Mouse (Mus musculus): ENCODE results near the gene Atrip. TPM values are rescaled to one million over a fixed set of nuclear protein-coding genes. Genes with fewer than 3 reads are reported as not detected.

The Atrip gene
- total and polyA plus RNA-seq, 2 experiments = 5.1 to 10.3 TPM

DNA sequence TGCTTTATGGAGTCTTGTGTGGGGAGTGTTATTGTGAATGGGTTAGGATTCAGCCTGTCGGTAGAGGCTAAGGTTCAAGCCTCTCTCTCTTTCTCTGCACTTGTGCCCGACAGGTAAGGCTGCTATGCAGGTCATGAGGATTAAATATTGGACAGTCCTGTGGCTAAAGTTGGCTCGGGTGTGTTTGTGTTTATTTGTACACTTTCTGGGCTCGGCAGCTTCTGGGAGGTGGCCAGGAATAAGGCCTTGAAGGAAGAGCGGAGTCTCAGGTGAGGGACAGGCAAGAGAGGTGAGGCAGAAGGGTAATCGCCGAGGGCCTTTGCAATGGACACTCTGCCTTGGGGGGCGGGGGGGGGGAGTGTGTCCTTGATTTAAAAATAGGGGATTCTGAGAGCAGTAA lies 33.7 kb downstream of the Atrip start:
- Histone ChIP-seq H3K36me3 (ENCODE audit: control insufficient read depth, insufficient read depth, low read length) (no peaks in the 10 kb centered on the region), H3K79me2 (ENCODE audit: control insufficient read depth, insufficient read depth, low read length) (no peaks in the 10 kb centered on the region), H3K27me3 (ENCODE audit: control insufficient read depth, insufficient read depth, low read length) (peaks cover 6% of the 10 kb centered on the region; the same call in 1 of the 2 replicates), H3K4me3 (ENCODE audit: insufficient read depth, low read depth, low read length) (no peak overlapping the region), H3K9ac (ENCODE audit: low read depth, low read length) (0 out of 2 replicates have a peak overlapping the region, but pooled peaks have one; percentile 17), H3K4me1 (ENCODE audit: control insufficient read depth, insufficient read depth, low read length) (no peaks in the 10 kb centered on the region; the same call in 1 of the 2 replicates), H3K27ac (replicated peaks; ENCODE audit: insufficient read depth, low read depth, low read length) (no peak overlapping the region)
- TF ChIP-seq CTCF (IDR thresholded peaks at IDR 0.05; ENCODE audit: low read depth, low read length) (no peak), POLR2A (IDR thresholded peaks at IDR 0.05; ENCODE audit: extremely low read depth, insufficient read depth, low read length) (no peak)
- DNase-seq (ENCODE audit: extremely low read depth, low read depth, low spot score) = peak; percentile 36
- 40% methylated on average over 8 of the region's 8 CpGs for WGBS

DNA sequence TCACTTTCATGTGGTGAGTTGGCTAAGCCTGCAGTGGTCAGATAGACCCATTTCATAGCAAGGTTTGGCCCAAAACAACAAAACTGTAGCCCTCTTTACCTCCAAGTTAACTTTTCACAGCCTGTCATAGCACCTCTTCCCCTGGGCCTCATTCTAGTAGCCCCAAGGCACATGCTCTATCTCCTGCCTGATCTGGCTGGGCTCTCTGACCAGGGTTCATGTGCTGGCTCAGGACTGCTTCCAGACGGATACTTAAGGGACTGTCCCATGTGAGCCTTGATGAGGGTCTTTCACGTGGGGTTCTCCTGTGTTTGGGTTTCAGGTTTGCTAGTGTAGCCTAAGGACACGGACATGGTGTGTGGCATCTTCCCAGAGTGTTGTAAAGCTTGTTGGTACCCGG lies 34.2 kb downstream of the Atrip start:
- H3K36me3 ChIP-seq (ENCODE audit: control insufficient read depth, insufficient read depth, low read length) = no peaks in the 10 kb centered on the region
- H3K4me1 ChIP-seq (ENCODE audit: control insufficient read depth, insufficient read depth, low read length) = no peaks in the 10 kb centered on the region; the same call in 1 of the 2 replicates
- peaks cover 6% of the 10 kb centered on the region; the same call in 1 of the 2 replicates for H3K27me3 ChIP-seq (ENCODE audit: control insufficient read depth, insufficient read depth, low read length)
- peak overlapping the region; percentile 17; the same call in 1 of the 2 replicates for H3K9ac ChIP-seq (ENCODE audit: low read depth, low read length)
- H3K27ac ChIP-seq (replicated peaks; ENCODE audit: insufficient read depth, low read depth, low read length) = 0 out of 2 replicates have a peak overlapping the region, but pooled peaks have one; percentile 5
- H3K4me3 ChIP-seq (ENCODE audit: insufficient read depth, low read depth, low read length) = peak overlapping the region; percentile 42
- TF ChIP-seq CTCF (IDR thresholded peaks at IDR 0.05; ENCODE audit: low read depth, low read length) = no peak
- TF ChIP-seq POLR2A (IDR thresholded peaks at IDR 0.05; ENCODE audit: extremely low read depth, insufficient read depth, low read length) = no peak
- WGBS = 73% methylated on average over 4 of the region's 4 CpGs
- no peaks in the 10 kb centered on the region for H3K79me2 ChIP-seq (ENCODE audit: control insufficient read depth, insufficient read depth, low read length)
- no peak for DNase-seq (ENCODE audit: extremely low read depth, low read depth, low spot score)

DNA sequence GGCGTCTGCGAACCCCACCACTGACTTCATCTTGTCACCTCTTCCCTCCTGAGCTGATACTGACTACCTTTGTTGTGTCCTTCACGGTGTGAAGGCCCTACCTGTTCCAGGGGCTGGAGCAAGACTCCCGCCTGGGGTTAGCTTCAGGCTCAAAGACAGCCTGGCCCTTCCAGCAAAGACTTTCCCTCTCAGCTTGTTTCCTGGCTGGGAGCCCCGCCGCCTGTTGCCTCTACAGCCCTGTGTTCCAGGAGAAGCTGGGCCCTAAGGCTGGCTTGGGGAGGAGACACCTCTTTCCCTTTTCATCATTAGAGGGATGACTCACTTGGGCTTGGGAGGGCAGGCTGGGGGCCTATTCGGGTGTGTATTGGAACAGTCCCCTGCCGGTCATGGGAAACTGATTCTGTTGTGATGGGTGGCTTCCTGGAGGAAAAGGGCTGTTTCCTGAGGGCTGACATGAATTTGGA lies 35.0 kb downstream of the Atrip start:
- Histone ChIP-seq H3K79me2 (ENCODE audit: control insufficient read depth, insufficient read depth, low read length) (no peaks in the 10 kb centered on the region), H3K9ac (ENCODE audit: low read depth, low read length) (peak overlapping the region; percentile 93), H3K4me1 (ENCODE audit: control insufficient read depth, insufficient read depth, low read length) (no peaks in the 10 kb centered on the region; the same call in 1 of the 2 replicates), H3K27me3 (ENCODE audit: control insufficient read depth, insufficient read depth, low read length) (peaks cover 6% of the 10 kb centered on the region; the same call in 1 of the 2 replicates), H3K27ac (replicated peaks; ENCODE audit: insufficient read depth, low read depth, low read length) (peak overlapping the region; percentile 80), H3K4me3 (ENCODE audit: insufficient read depth, low read depth, low read length) (peak overlapping the region; percentile 95), H3K36me3 (ENCODE audit: control insufficient read depth, insufficient read depth, low read length) (no peaks in the 10 kb centered on the region)
- 48% methylated on average over 8 of the region's 8 CpGs for WGBS
- no peak for TF ChIP-seq CTCF (IDR thresholded peaks at IDR 0.05; ENCODE audit: low read depth, low read length)
- TF ChIP-seq POLR2A (IDR thresholded peaks at IDR 0.05; ENCODE audit: extremely low read depth, insufficient read depth, low read length) = 0 out of 2 replicates have a peak, but pooled peaks have one; percentile 12
- no peak for DNase-seq (ENCODE audit: extremely low read depth, low read depth, low spot score)

DNA sequence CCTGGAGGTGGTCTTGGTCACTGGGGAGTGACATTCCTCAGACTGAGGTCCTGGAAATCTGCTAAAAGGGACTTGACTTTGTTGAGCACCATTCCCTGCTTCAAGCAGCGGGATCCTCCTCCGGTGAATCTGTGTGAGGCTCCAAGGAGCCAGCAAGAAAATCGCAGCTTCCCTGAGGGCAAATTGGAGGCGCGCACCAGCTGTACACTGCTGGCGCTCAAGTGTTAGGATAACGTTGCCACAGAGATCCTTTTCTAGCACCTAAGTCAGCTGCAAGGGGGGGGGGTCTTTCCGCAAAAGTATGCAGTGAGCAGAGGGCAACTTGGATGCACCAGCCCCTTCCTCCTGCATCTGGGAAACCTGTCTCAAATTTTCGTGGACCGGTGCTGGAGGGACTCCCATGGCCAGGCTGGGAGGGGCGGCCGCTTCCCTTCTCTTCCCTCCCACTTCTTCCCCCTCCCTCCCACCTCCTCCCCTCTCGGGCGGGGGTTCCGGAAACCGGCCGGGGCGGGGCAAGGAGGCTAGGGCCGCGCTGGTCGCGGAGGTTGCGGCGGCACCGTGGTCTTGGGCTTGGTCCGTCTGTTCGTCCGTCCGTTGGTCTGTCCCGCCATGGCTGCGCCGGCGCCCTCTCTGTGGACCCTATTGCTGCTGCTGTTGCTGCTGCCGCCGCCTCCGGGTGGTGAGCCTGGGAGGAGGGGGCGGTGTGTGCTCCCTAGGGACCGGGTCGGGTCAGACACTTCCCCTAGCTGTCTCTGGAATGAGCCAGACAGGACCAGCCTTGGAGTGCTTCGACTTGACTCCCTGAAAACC lies 35.6 kb downstream of the Atrip start, which contains the start of gene Shisa5:
Gene Shisa5, plus strand, starts transcription at position 480 of the 810 bp plus-strand sequence.
- H3K27me3 ChIP-seq (ENCODE audit: control insufficient read depth, insufficient read depth, low read length) = peaks cover 6% of the 10 kb centered on the region; the same call in 1 of the 2 replicates
- DNase-seq (ENCODE audit: extremely low read depth, low read depth, low spot score) = no peak

DNA sequence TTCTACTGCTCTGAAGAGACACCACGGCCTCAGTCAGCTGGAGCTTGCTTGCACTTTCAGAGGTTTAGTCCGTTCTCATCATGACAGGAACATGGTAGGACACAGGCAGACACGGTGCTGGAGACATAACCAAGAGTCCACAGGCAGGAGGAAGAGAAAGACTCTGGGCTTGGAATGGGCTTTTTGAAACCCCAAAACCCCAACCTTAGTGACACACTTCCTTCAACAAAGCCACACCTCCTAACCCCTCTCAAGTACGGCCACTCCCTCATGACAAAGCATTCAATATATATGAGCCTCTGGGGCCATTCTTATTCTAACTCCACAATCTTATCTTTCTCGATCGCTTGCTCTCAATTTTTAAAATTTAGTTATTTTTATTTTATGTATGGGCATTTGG lies 41.5 kb downstream of the Atrip start:
- Histone ChIP-seq H3K27me3 (ENCODE audit: control insufficient read depth, insufficient read depth, low read length) (no peaks in the 10 kb centered on the region), H3K4me3 (ENCODE audit: insufficient read depth, low read depth, low read length) (no peak overlapping the region), H3K27ac (replicated peaks; ENCODE audit: insufficient read depth, low read depth, low read length) (no peak overlapping the region), H3K79me2 (ENCODE audit: control insufficient read depth, insufficient read depth, low read length) (no peaks in the 10 kb centered on the region), H3K4me1 (ENCODE audit: control insufficient read depth, insufficient read depth, low read length) (no peaks in the 10 kb centered on the region), H3K36me3 (ENCODE audit: control insufficient read depth, insufficient read depth, low read length) (no peaks in the 10 kb centered on the region), H3K9ac (ENCODE audit: low read depth, low read length) (no peak overlapping the region)
- no peak for DNase-seq (ENCODE audit: extremely low read depth, low read depth, low spot score)
- WGBS = 88% methylated on average over 6 of the region's 6 CpGs
- no peak for TF ChIP-seq POLR2A (IDR thresholded peaks at IDR 0.05; ENCODE audit: extremely low read depth, insufficient read depth, low read length)
- TF ChIP-seq CTCF (IDR thresholded peaks at IDR 0.05; ENCODE audit: low read depth, low read length) = no peak

More for the DNA sequence above, 35.6 kb downstream of the Atrip start, which contains the start of gene Shisa5:
- peak within 1 kb of the TSS; percentile 80 for H3K27ac ChIP-seq (replicated peaks; ENCODE audit: insufficient read depth, low read depth, low read length)
- no peaks in the 10 kb centered on the region for H3K79me2 ChIP-seq (ENCODE audit: control insufficient read depth, insufficient read depth, low read length)
- no peaks in the 10 kb centered on the region for H3K36me3 ChIP-seq (ENCODE audit: control insufficient read depth, insufficient read depth, low read length)
- H3K4me3 ChIP-seq (ENCODE audit: insufficient read depth, low read depth, low read length) = peak within 1 kb of the TSS; percentile 95
- peak within 1 kb of the TSS; percentile 93 for H3K9ac ChIP-seq (ENCODE audit: low read depth, low read length)
- 6% methylated on average over 40 of the region's 40 CpGs for WGBS
- H3K4me1 ChIP-seq (ENCODE audit: control insufficient read depth, insufficient read depth, low read length) = no peaks in the 10 kb centered on the region; the same call in 1 of the 2 replicates
- 0 out of 2 replicates have a peak, but pooled peaks have one; percentile 42 for TF ChIP-seq POLR2A (IDR thresholded peaks at IDR 0.05; ENCODE audit: extremely low read depth, insufficient read depth, low read length)
- no peak for TF ChIP-seq CTCF (IDR thresholded peaks at IDR 0.05; ENCODE audit: low read depth, low read length)

All from liver, adult 2 months (tissue).